Mouse (Mus musculus): Measurements from ENCODE around the gene Rnf103. TPM values are rescaled to one million over a fixed set of nuclear protein-coding genes. Genes with fewer than 3 reads are reported as not detected.
"Not testable (repeated sequence)": the region's sequence is repeated elsewhere in the genome, so short reads cannot be mapped to it uniquely, and the experiment has no call there.

The Rnf103 gene
- polyA plus RNA-seq (2012; rRNA removed), result 4.0 and 4.1 TPM in 2 replicates

GRCm38 (mm10) chr6:71493675-71494340 lies at the start of gene Rnf103:
TSS of gene Rnf103 (plus strand) at chr6:71493894.
- TF ChIP-seq POLR2A (IDR thresholded peaks at IDR 0.05; ENCODE audit: control insufficient read depth, low read depth, low read length) (peak; percentile 93), CTCF (IDR thresholded peaks at IDR 0.05; ENCODE audit: control insufficient read depth, insufficient read depth, insufficient replicate concordance, low read depth, low read length) (no peak)
- Histone ChIP-seq H3K27ac (ENCODE audit: control insufficient read depth, insufficient read depth, low read depth, low read length) (peak within 1 kb of the TSS; percentile 89), H3K4me3 (ENCODE audit: control insufficient read depth, low read depth, low read length) (peak within 1 kb of the TSS; percentile 81), H3K27me3 (ENCODE audit: control insufficient read depth, insufficient read depth, low read length) (no peaks in the 10 kb centered on the region), H3K36me3 (ENCODE audit: control insufficient read depth, insufficient read depth, low read length) (peaks cover 1% of the 10 kb centered on the region; the same call in 1 of the 2 replicates), H3K4me1 (ENCODE audit: control insufficient read depth, insufficient read depth, low read length) (peaks cover 2% of the 10 kb centered on the region; the same call in 1 of the 2 replicates)

- TF ChIP-seq POLR2A (IDR thresholded peaks at IDR 0.05; ENCODE audit: control insufficient read depth, low read depth, low read length), result no peak
- TF ChIP-seq CTCF (IDR thresholded peaks at IDR 0.05; ENCODE audit: control insufficient read depth, insufficient read depth, insufficient replicate concordance, low read depth, low read length), result no peak
- Histone ChIP-seq H3K27me3 (ENCODE audit: control insufficient read depth, insufficient read depth, low read length) (no peaks in the 10 kb centered on the region), H3K4me1 (ENCODE audit: control insufficient read depth, insufficient read depth, low read length) (peaks cover 10% of the 10 kb centered on the region), H3K4me3 (ENCODE audit: control insufficient read depth, low read depth, low read length) (no peak overlapping the region), H3K27ac (ENCODE audit: control insufficient read depth, insufficient read depth, low read depth, low read length) (no peak overlapping the region), H3K36me3 (ENCODE audit: control insufficient read depth, insufficient read depth, low read length) (no peaks in the 10 kb centered on the region)
Measured at GRCm38 (mm10) chr6:71444756-71445155, 48.9 kb upstream of the Rnf103 start.

DNA sequence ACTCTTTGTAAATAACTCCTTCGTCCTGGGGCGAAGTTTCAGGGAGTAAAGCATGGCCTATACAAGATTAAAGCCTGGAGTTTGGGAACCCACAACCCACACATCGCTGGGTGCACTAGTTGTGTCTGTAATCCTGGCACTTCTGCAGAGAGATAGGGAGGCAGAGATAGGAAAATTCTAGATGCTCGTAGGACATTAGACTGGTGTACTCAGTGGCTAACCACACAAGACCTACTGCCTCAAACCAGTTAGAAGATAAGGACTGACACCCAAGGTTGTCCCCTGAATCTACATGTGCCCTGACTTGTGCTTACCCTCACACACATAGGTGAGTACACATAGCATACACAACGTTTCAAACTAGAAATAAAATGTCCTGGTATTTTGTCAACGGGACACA lies 48.1 kb upstream of the Rnf103 start:
- Histone ChIP-seq H3K4me3 (ENCODE audit: control insufficient read depth, low read depth, low read length) (no peak overlapping the region), H3K27me3 (ENCODE audit: control insufficient read depth, insufficient read depth, low read length) (no peaks in the 10 kb centered on the region), H3K36me3 (ENCODE audit: control insufficient read depth, insufficient read depth, low read length) (no peaks in the 10 kb centered on the region), H3K4me1 (ENCODE audit: control insufficient read depth, insufficient read depth, low read length) (peaks cover 10% of the 10 kb centered on the region), H3K27ac (ENCODE audit: control insufficient read depth, insufficient read depth, low read depth, low read length) (no peak overlapping the region)
- TF ChIP-seq CTCF (IDR thresholded peaks at IDR 0.05; ENCODE audit: control insufficient read depth, insufficient read depth, insufficient replicate concordance, low read depth, low read length) (no peak), POLR2A (IDR thresholded peaks at IDR 0.05; ENCODE audit: control insufficient read depth, low read depth, low read length) (no peak)

DNA sequence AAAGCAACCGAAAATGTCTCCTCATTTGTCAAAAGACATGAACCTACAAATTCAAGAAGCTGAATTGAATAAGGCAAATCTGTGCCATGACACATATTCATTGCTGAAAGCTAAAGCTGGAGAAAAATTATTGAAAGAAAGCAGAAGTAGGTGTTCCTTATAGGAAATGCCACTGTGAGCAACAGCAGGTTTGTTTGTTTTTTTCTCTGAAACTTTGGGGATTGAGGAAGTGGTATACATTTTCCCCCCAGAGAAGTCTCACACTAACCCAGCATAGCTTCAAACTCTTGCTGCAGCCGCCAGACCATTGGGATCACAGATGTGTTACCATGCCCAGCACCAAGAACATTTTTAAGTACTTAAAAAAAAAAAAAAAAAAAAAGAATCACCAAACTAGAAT lies 40.9 kb upstream of the Rnf103 start:
- H3K4me3 ChIP-seq (ENCODE audit: control insufficient read depth, low read depth, low read length), result no peak overlapping the region
- H3K36me3 ChIP-seq (ENCODE audit: control insufficient read depth, insufficient read depth, low read length), result no peaks in the 10 kb centered on the region
- H3K4me1 ChIP-seq (ENCODE audit: control insufficient read depth, insufficient read depth, low read length), result no peaks in the 10 kb centered on the region
- no peak for TF ChIP-seq POLR2A (IDR thresholded peaks at IDR 0.05; ENCODE audit: control insufficient read depth, low read depth, low read length)
- TF ChIP-seq CTCF (IDR thresholded peaks at IDR 0.05; ENCODE audit: control insufficient read depth, insufficient read depth, insufficient replicate concordance, low read depth, low read length), result no peak
- H3K27ac ChIP-seq (ENCODE audit: control insufficient read depth, insufficient read depth, low read depth, low read length), result no peak overlapping the region
- H3K27me3 ChIP-seq (ENCODE audit: control insufficient read depth, insufficient read depth, low read length), result no peaks in the 10 kb centered on the region

DNA sequence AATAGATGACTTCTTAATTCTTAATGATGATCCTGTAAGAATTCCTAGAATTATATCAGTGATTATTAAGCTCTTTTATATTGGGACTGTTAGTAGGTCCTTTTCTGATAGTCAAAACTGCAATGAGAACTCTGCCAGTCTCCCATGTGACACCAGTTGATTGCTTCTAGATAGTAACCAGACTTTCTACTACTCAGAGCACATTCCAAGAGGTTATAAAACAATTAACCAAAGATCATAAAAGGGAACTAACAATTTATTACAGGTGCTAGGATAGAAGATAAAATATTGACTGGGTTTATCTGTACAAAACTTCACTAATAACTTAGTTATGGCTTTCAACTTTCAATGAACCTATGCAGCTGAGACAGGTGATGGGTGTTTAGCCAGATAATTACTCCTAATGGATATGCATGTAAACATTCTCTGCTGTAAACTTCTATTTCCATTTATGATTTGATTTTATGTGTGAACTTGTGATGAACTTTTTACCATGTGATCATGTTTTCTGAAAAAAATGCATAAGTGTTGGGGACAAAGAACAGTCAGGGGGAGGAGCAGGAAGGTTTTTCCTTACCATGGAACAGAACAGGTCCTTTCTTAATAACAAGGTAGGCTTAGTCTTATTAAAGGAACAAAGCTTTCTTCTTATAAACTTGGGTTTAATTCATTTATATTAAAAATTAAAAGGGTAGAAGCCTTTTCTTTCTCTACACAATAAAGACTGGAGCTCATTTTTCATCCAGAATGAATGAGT lies 39.5 kb upstream of the Rnf103 start:
- H3K36me3 ChIP-seq (ENCODE audit: control insufficient read depth, insufficient read depth, low read length); H3K4me1 ChIP-seq (ENCODE audit: control insufficient read depth, insufficient read depth, low read length): not testable (repeated sequence)

DNA sequence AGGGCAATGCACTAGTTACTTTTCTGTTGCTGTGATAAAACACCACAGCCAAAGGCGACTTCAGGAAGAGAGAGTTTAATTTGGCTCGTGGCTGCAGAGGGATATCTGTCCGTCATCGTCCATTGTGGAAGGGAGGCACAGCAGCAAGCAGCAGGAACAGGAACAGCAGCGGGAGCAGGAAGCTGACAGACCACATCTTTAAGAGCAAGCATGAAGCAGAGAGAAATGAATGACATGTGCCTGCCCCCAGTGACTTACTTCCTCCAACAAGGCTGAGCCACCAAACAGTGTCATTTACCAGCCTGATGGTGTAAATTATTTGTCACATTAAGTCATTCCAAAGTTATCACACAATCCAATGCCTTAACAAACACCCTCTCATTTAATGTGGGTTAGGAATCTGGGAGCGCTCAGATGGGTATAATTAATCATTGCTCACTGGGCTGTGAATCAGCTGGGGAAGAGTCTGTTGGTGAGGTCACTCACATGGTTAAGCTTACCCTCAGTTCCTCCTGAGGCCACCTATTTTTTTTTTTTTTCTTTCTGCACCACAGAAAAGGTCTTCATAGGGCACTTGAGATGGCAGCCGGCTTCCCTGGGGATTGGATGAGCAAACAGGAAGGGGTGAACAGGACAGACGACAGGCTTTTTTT lies 35.6 kb upstream of the Rnf103 start:
- Histone ChIP-seq H3K27ac (ENCODE audit: control insufficient read depth, insufficient read depth, low read depth, low read length) (no peak overlapping the region), H3K27me3 (ENCODE audit: control insufficient read depth, insufficient read depth, low read length) (no peaks in the 10 kb centered on the region), H3K4me3 (ENCODE audit: control insufficient read depth, low read depth, low read length) (no peak overlapping the region), H3K4me1 (ENCODE audit: control insufficient read depth, insufficient read depth, low read length) (no peaks in the 10 kb centered on the region), H3K36me3 (ENCODE audit: control insufficient read depth, insufficient read depth, low read length) (no peaks in the 10 kb centered on the region)
- TF ChIP-seq CTCF (IDR thresholded peaks at IDR 0.05; ENCODE audit: control insufficient read depth, insufficient read depth, insufficient replicate concordance, low read depth, low read length), result no peak
- TF ChIP-seq POLR2A (IDR thresholded peaks at IDR 0.05; ENCODE audit: control insufficient read depth, low read depth, low read length), result no peak

More for the DNA sequence above, 39.5 kb upstream of the Rnf103 start:
- not testable (repeated sequence) for H3K4me3 ChIP-seq (ENCODE audit: control insufficient read depth, low read depth, low read length); H3K27me3 ChIP-seq (ENCODE audit: control insufficient read depth, insufficient read depth, low read length); H3K27ac ChIP-seq (ENCODE audit: control insufficient read depth, insufficient read depth, low read depth, low read length)

DNA sequence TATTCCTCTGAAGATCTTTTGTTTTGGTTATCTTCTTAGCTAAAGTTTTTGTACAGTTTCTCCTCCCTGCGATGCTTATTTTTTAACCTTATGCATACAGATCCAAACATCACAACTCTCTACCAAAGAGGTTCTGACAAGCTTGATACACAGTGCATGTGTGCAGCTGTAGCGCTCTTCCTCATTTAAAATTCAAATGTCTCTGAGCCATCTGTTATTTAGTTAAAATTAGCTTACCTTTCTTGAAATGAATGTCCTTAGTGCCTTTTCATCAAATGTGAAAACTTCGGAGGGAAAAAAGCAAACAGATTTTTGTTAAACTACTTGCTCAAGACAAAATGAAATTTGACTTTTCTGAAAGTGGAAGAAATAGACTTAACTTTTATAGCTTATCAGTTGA lies 28.5 kb upstream of the Rnf103 start:
- Histone ChIP-seq H3K27me3 (ENCODE audit: control insufficient read depth, insufficient read depth, low read length) (no peaks in the 10 kb centered on the region), H3K36me3 (ENCODE audit: control insufficient read depth, insufficient read depth, low read length) (no peaks in the 10 kb centered on the region), H3K4me3 (ENCODE audit: control insufficient read depth, low read depth, low read length) (no peak overlapping the region), H3K4me1 (ENCODE audit: control insufficient read depth, insufficient read depth, low read length) (no peaks in the 10 kb centered on the region), H3K27ac (ENCODE audit: control insufficient read depth, insufficient read depth, low read depth, low read length) (no peak overlapping the region)
- TF ChIP-seq POLR2A (IDR thresholded peaks at IDR 0.05; ENCODE audit: control insufficient read depth, low read depth, low read length) (no peak), CTCF (IDR thresholded peaks at IDR 0.05; ENCODE audit: control insufficient read depth, insufficient read depth, insufficient replicate concordance, low read depth, low read length) (no peak)

Data from testis, adult 2 months (tissue).